Mouse (Mus musculus) olfactory bulb, adult 2 months (tissue): ENCODE measurements around the gene Fgfr2. TPM values are rescaled to one million over a fixed set of nuclear protein-coding genes. Genes with fewer than 3 reads are reported as not detected.
"Not testable (repeated sequence)": the region's sequence is repeated elsewhere in the genome, so short reads cannot be mapped to it uniquely, and the experiment has no call there.

Experiments used
- H3K27ac ChIP-seq: fragments of 200-500 bp; 2 replicates; pipeline ENCODE4 v1.5.1; 2012; ENCODE audit warnings: low read depth, low read length; ENCODE audit not compliant: insufficient read depth
- H3K4me1 ChIP-seq: fragments of 200-500 bp; 2 replicates; pipeline ENCODE4 v1.6.1; 2012; ENCODE audit warnings: low read length; ENCODE audit not compliant: control insufficient read depth, insufficient read depth
- H3K4me3 ChIP-seq: fragments of 200-500 bp; 2 replicates; pipeline ENCODE4 v1.5.1; 2012; ENCODE audit warnings: mild to moderate bottlenecking, low read depth, low read length, moderate library complexity; ENCODE audit not compliant: insufficient read depth
- CTCF ChIP-seq: fragments of 200-500 bp; IDR thresholded peaks from 2 replicates; pipeline ENCODE4 v1.5.1; 2012; ENCODE audit warnings: low read depth, mild to moderate bottlenecking, low read length, moderate library complexity; ENCODE audit not compliant: insufficient read depth
- POLR2A ChIP-seq: fragments of 200-500 bp; IDR thresholded peaks from 2 replicates; pipeline ENCODE4 v1.6.1; 2012; ENCODE audit warnings: mild to moderate bottlenecking, low read depth, low read length, moderate library complexity; ENCODE audit not compliant: insufficient read depth
- WGBS: fragments of 180-500 bp; shearing (Covaris S2); methylation state at CpG from one replicate; pipeline ENCODE4 v1.1.7; 2018; 5-methylcytosine and 5-hydroxymethylcytosine counted together
- polyA plus RNA-seq: library from polyadenylated mRNA; stranded (reverse); fragments of >200 nt; gene quantifications from 2 replicates; pipeline ENCODE4 v1.2.4, GENCODE M21; 2012; ENCODE audit warnings: low replicate concordance; ENCODE audit not compliant: missing spikeins, insufficient read depth, insufficient read length

Gene Fgfr2
- polyA plus RNA-seq, 1 experiment = not detected

DNA sequence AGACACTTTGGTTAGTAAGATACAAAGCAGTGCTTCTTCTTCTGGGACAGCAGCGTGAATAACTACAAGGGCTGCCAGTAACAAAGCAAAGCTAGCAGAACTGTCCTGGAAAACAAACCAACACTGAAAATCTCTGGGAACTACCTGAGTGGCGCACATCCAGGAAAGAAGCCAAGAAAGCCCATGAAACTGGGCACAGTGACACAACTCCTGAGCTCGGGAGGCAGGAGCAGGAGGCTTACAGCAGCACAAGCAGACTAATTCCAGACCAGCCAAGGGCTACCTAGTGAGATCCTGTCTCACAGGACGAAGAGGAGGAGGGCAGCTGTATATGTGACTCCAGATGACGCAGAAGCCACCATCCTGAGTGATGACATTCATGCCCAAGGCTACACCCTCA lies 676.3 kb downstream of the Fgfr2 start:
- TF ChIP-seq POLR2A (no peak), CTCF (no peak)
- Histone ChIP-seq H3K4me1 (peaks cover 4% of the 10 kb centered on the region), H3K27ac (no peak overlapping the region), H3K4me3 (no peak overlapping the region)
- 80% methylated on average over 5 of the region's 5 CpGs for WGBS

GRCm38 (mm10) chr7:132444221-132444620 lies 678.9 kb downstream of the Fgfr2 start:
- Histone ChIP-seq H3K4me1 (peaks cover 4% of the 10 kb centered on the region), H3K27ac (peak overlapping the region; percentile 21; the same call in 1 of the 2 replicates), H3K4me3 (no peak overlapping the region)
- TF ChIP-seq CTCF (no peak), POLR2A (no peak)
- 68% methylated on average over 2 of the region's 2 CpGs for WGBS

DNA sequence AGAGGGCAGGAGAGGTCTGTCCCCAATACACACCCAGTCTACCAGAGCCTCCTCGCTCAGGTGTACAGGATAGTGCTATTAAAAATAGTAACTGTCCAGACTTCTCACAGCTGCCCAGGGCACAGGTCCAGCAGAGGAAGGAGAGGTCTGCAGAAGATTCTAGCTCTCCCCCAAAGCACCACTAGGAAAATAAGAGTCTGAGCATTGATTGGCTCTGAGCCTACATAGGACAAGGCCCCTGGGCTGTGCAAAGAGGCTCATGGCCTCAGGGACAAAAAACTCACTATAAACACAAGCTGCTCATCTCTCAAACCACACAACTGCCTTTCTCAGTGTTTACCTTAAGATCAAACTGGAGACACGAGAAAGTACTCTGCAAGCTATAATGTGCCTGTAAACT lies 679.4 kb downstream of the Fgfr2 start:
- TF ChIP-seq POLR2A = no peak
- TF ChIP-seq CTCF = no peak
- Histone ChIP-seq H3K4me1 (peaks cover 4% of the 10 kb centered on the region), H3K27ac (peak overlapping the region; percentile 20), H3K4me3 (no peak overlapping the region)
- WGBS = 59% methylated on average over 2 of the region's 2 CpGs

DNA sequence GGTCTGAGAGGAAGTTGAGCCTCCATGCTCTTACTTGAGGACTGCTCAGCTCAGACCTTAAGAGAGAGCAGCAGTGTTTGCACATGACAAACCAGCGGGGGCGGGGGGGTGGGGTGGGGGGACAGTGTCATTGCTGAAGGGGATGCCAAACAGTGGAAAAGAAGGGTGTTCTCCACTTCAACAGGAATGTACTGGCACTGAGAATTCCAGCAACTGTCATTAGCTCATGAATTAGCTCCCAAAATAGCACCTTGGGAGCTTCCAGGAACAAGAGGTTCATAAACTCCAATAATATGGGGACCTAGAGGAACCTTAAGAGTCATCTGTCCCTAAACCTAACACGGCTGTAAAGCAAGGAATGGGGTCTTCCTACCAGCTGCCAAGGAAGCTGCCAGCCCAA lies 680.0 kb downstream of the Fgfr2 start:
- Histone ChIP-seq H3K4me3 (no peak overlapping the region), H3K4me1 (peaks cover 4% of the 10 kb centered on the region), H3K27ac (peak overlapping the region; percentile 20)
- TF ChIP-seq POLR2A = no peak
- no peak for TF ChIP-seq CTCF
- 82% methylated on average over 3 of the region's 3 CpGs for WGBS

GRCm38 (mm10) chr7:132442133-132442763 lies 680.9 kb downstream of the Fgfr2 start:
- not testable (repeated sequence) for H3K4me1 ChIP-seq, H3K27ac ChIP-seq, H3K4me3 ChIP-seq
- WGBS = 90% methylated on average over 3 of the region's 3 CpGs

DNA sequence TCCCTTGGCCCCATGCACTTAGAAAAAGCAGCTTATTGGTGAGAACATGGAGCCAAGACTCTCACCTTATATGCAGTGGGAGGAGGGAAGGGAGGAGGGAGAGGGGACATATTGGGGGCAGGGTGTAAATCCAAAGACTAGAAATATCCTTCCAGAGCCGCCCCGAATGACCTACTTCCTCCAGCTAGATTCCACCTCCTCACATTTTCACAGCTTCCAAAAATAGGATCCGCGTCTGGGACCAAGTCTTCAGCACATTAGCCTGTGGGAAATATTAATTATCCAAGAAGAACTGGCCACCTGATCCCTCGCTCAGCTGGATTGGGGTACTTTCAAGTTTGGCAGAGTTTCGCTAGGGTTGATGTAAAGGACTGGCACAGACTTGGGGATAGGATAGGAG lies 683.2 kb downstream of the Fgfr2 start:
- Histone ChIP-seq H3K27ac (no peak overlapping the region), H3K4me1 (peaks cover 7% of the 10 kb centered on the region), H3K4me3 (no peak overlapping the region)
- TF ChIP-seq POLR2A (no peak), CTCF (no peak)
- WGBS = 76% methylated on average over 6 of the region's 6 CpGs

GRCm38 (mm10) chr7:132438060-132438459 lies 685.1 kb downstream of the Fgfr2 start:
- H3K4me3 ChIP-seq = no peak overlapping the region
- no peak for TF ChIP-seq CTCF
- TF ChIP-seq POLR2A = no peak

DNA sequence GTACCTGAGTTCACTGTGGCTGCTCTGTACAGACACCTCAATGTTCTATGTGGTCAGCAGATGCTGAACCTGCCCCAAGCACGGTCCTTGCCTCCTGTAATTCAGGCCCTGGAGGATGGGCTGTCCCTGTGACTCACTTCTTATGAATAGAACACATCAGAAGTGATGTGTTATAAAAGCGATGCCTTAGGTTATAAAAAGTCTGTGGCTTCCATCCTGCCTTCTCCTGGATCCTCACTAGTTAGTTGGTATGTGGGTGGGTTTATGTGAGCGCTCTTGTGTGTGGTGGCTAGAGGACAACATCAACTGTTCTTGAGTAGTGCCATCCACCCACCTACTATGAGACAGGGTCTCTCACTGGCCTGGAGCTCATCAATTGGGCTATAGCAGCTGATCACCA lies 685.7 kb downstream of the Fgfr2 start:
- H3K27ac ChIP-seq = no peak overlapping the region
- 49% methylated on average over 3 of the region's 3 CpGs for WGBS
- H3K4me3 ChIP-seq = no peak overlapping the region
- TF ChIP-seq POLR2A (no peak), CTCF (no peak)
- peaks cover 3% of the 10 kb centered on the region; the same call in 1 of the 2 replicates for H3K4me1 ChIP-seq

More at GRCm38 (mm10) chr7:132438060-132438459, 685.1 kb downstream of the Fgfr2 start:
- H3K4me1 ChIP-seq = peaks cover 3% of the 10 kb centered on the region; the same call in 1 of the 2 replicates
- 83% methylated on average over 6 of the region's 6 CpGs for WGBS
- H3K27ac ChIP-seq = no peak overlapping the region

- TF ChIP-seq POLR2A (no peak), CTCF (no peak)
- 94% methylated on average over 8 of the region's 8 CpGs for WGBS
These were observed 687.6 kb downstream of the Fgfr2 start for GRCm38 (mm10) chr7:132435486-132436055.

More at GRCm38 (mm10) chr7:132435486-132436055, 687.6 kb downstream of the Fgfr2 start:
- H3K27ac ChIP-seq = no peak overlapping the region
- peaks cover 3% of the 10 kb centered on the region; the same call in 1 of the 2 replicates for H3K4me1 ChIP-seq
- H3K4me3 ChIP-seq = no peak overlapping the region
